Mouse (Mus musculus) cerebellum, postnatal 10 days (tissue): ENCODE results near the gene Olfr1315-ps1.

Source experiments
- DNase-seq, 2 experiments: peaks; one replicate each; pipeline ENCODE4 v3.0.0; 2021; ENCODE audit warnings: mixed read lengths in 2 of 2

Olfr1315-ps1 gene

DNA sequence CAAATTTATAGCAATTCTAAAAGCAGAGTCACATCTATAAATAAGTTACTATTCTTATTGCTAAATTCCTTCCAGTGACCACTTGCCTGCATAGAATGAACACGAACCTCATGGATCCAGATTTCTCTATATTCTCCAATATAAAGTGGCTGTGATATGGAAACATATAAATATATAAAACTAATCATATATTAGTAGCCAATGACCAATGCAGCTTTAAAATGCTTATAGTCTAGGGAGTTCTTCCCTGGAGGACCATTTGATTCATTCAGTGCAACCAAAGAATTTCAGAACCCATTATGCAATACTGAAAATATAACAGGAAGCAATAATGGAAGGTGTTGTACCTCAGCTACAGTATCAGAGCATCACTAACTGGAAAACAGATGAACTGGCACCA lies at the start of gene Olfr1315-ps1:
Gene Olfr1315-ps1 (minus strand): TSS at position 101 of the 400 bp plus-strand sequence.
- no peak for DNase-seq

DNA sequence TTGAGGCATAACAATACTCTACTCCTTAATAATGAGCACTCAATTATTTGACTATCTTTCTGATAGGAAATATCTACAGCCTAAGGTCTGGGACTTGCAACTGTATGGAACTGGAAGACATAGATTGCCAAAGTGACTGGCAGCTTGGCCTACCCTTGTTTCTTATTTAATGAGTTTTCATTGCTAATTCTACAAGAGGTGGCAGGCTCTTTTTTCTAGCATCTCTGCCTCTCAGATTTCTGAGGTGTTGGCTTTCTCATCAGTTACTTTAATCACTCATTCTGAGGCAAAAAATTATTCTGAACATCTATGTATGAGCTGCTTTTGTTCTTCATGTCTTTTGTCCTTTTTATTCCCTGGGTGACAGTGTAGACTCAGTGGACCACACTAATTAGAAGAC lies 38.7 kb upstream of the Olfr1315-ps1 start, which contains the start of gene Olfr1318:
Gene Olfr1318 (plus strand): TSS at position 301 of the 400 bp plus-strand sequence.
- DNase-seq: no peak

DNA sequence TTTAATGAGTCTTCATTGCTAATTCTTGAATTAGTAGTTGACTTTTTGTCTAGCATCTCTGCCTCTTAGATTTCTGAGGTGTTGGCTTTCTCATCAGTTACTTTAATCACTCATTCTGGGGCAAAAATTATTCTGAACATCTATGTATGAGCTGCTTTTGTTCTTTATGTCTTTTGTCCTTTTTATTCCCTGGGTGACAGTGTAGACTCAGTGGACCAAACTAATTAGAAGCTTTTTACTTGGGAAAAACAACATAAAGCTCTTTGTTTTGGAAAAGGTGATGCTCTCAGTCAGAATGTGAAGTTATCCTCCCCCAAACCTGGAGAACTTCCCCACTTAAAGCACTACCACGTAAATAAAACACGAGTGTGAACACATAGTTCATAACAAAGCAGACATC lies 24.8 kb upstream of the Olfr1315-ps1 start, which contains the start of gene Olfr1317:
Gene Olfr1317 (plus strand): TSS at position 301 of the 400 bp plus-strand sequence.
- no peak for DNase-seq

DNA sequence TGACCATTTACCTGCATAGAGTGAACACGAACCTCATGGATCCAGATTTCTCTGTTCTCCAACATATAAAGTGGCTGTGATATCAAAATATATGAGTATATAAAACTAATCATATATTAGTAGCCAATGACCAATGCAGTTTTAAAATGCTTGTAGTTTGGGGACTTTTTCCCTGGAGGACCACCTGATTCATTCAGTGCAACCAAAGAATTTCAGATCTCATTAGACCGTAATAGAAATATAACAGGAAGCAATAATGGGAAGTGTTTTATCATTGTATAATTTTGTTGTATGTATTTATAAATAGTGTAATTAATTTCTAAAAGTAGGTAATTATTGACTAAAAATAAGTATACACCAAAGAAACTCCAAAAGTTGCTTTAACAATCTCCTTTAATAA lies 19.6 kb upstream of the Olfr1315-ps1 start, which contains the start of gene Olfr1316:
Gene Olfr1316 (minus strand): TSS at position 101 of the 400 bp plus-strand sequence.
- no peak for DNase-seq

DNA sequence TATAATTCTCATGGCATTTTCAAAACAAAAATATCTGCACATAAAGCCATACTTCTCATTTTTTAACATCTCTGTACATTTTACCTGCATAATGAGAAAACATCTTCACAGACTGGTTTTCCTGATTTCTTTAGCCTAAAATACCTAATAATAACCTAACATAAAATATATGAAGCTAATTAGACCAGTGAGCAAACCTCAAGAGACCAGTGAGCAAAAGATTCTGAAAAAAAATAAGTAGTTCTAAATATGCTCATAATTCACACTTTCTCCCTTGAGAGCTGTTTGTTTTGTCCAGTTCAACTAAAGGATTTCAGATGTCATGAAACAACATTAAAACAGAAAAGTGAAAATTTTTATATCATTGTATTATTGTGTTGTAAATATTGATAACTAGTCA lies 18.6 kb downstream of the Olfr1315-ps1 start, which contains the start of gene Olfr1314:
Gene Olfr1314 (minus strand): TSS at position 101 of the 400 bp plus-strand sequence.
- DNase-seq: no peak

DNA sequence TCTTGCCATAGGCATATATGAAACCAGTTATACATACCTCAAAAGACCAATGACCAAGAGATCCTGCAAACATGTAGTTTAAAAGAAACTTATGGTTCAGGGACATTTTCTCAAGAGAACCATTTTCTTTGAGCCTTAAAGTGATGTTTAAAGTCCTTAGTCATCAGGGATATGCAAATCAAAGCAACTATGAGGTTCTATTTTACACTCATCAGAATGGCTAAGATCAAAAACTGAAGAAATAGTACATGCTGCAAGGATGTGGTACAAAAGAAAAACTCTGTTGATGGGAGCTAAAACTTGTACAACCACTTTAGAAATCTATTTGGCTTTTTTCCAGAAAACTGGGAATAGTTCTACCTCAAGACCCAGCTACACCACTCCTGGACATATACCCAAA lies 37.5 kb downstream of the Olfr1315-ps1 start, which contains the start of gene Olfr1313:
Gene Olfr1313 (minus strand): TSS at position 101 of the 400 bp plus-strand sequence.
- DNase-seq: no peak
